Mouse (Mus musculus) spleen, adult 2 months (tissue): ENCODE measurements around the gene Lsm12.

Experiments
- CTCF ChIP-seq: fragments of 200-500 bp; IDR thresholded peaks from 2 replicates; pipeline ENCODE4 v1.5.1; 2011; ENCODE audit warnings: mild to moderate bottlenecking, inconsistent platforms; ENCODE audit not compliant: insufficient read depth, insufficient read length, insufficient replicate concordance; ENCODE audit errors: extremely low read depth
- POLR2A ChIP-seq: fragments of 200-500 bp; IDR thresholded peaks from 2 replicates; pipeline ENCODE4 v1.6.1; 2011; ENCODE audit warnings: low read depth, low read length, inconsistent platforms

GRCm38 (mm10) chr11:102221243-102221953 lies 36.3 kb upstream of the Lsm12 start:
- TF ChIP-seq POLR2A (no peak), CTCF (no peak)
